Mouse (Mus musculus): ENCODE measurements at regions not wholly inside any gene's neighbourhood (a gene's known extent, or its start where the extent isn't known, plus 50 kb on each side); places are given as distances from the start of the nearest gene placed in this dataset.

DNA sequence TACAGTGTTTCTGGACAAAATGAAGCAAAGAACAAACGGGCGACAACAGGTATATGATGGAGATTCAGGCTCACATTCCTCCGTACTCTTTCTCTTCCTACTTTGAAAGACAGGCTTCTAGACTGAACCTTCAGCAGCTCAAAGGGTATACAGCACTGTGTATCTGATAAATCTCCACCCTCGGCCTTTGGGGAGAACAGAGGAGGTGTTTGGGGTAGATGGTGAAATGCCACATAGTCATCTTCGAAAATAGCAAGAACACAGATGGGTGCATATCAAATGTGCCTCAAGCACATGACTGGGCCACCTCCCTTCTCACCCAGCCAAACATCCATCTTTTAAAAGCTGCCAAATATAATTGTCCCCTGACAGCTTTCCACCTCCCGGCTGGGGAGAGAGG is 184.8 kb upstream of the Ercc4 start:
- no peak for DNase-seq

DNA sequence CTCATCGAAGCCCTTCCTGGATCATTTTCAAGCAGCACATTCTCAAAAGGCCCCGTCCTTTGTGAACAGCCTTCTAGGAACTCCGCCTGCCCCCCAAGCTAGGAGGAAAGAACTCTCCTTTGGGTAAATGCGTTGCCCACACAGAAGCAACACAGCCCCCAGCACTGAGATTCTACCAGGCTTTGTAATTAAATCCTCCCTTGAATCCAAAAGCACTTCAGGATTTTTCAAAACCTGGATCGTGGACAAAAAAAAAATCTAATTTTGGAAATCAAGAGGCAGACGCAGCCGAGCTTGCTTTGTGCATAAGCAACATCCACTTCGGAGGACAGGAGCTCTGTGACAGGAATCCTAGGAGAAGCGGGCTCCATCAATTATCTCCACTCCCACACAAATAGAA is 183.6 kb upstream of the Ercc4 start:
- no peak for DNase-seq

DNA sequence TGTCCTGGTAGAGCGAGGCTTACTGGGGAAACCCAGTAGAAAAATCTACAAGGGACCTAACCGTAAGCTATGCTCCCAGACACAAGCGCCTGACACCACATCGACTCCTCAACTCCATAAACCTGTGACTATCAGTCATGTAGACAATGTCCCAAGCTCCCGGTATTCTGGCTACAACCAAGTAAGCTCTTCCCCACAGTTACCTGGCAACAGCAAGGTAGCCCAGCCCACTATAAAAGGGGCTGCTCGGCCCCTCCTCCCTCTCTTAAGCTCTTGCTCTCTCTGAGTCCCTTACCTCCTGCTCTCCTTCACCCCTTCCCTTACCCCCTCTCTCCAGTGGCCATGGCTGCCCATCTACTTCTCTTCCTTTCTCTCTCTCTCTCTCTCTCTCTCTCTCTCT is 178.4 kb upstream of the Ercc4 start:
- DNase-seq, result no peak

DNA sequence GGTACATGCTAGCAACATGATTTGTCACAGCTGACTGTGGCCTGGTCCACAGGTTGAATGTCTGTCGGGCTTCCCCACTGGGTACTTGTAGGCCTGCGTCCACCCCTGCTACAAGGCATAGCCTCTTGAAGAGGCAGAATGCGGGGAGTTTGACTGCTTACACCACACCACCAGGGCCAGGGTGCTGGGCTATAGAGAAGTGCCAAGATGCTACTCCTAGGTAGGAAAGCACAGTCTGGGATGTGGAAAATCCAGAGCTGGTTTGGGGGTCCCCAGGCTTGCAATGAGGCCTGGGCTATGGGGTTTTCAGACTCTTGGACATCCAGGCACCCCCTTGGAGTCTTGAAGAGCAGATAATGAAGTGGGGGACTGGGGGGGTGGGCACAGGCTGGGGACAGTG is 176.5 kb upstream of the Ercc4 start:
- no peak for DNase-seq

DNA sequence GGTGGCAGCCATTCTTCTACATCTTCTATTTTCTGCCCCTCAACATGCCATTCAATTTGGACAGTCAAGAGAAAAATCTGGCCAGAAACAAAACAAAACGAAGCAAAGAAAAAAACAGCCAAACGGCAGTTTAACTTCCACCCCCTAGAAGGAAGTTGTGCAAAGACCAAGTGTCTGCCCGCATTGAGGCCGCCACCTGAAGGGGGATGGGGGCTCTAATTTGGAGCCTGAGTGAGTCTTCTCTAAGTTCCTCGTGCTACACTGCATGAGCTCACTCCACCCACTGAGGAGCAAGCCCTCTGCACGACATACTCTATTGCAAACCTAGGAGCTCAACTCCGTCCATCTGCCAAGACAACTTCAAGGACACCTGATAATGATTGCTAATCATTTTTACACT is 174.9 kb upstream of the Ercc4 start:
- no peak for DNase-seq

DNA sequence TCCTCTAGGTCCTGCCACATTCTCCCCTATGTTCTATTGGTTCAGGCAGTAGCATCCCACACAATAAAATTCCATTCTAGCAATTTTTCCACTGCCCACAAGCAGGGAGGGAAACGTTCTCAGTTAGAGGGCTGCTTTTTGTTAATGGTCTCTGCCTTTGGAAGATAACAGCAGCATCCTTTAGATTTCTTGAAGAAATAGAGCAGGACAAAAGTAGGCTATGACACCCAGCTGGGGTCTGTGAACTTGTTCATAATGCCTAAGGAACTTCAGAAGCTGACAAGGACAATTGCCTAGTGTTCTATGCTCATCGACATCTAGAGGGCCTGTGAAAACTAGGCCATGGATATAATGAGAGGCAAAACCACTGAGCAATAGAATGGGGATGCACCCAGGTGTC is 174.2 kb upstream of the Ercc4 start:
- no peak for DNase-seq

DNA sequence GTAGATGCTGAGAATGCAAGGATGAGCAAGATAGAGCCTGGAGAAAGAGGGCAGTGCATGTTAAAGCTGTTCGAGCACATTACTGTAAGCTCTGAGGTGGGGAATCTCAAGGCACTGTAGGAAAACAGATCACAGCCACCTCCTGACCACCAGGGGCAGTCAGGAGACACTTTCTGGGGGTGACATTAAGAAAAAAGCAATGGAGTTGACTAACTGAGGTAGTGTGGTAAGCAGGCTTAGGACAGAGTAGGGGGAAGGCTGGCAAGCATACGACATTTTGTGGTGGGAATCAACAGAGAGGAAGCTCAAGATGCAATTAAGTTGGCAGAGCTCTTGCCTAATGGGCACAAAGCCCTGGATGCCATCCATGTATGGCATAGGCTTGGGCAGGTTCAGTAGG is 172.9 kb upstream of the Ercc4 start:
- DNase-seq, result no peak

DNA sequence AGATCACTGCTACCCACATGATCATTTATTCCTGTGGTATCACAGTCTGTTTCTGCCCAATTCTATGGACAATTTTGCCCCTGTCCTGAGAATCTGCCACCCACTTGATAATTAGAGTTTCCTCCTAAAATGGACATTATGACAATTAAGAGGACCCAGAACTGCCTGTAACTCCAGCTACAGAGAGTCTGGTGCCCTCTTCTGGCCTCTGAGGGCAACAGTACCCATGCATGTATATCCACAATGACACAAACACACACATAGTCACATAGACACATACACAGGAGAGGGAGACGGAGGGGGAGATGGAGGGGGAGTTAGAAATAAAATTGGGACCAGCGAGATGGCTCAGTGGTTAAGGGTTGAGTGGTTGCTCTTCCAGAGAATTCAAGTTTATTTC is 170.9 kb upstream of the Ercc4 start:
- DNase-seq, result no peak

DNA sequence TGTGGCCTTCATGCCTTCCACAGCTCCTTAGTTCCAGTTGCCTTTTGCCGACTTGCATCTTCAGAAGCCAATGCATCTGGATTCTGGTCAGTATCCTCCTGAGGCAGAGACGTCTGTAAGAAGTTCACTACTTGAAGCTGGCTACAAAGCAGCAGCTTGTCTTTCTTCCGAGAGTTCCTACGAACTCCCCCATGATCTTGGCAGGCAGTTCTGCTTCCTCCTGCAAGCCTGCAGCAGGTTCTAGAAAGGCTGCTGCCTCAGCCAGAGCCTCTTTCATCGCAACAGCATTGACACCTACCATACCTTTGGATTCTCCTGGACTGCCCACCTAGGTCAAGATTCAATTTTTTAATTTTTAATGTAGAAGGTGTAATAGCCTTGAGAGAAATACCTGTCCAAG is 158.3 kb upstream of the Ercc4 start:
- DNase-seq, result no peak

DNA sequence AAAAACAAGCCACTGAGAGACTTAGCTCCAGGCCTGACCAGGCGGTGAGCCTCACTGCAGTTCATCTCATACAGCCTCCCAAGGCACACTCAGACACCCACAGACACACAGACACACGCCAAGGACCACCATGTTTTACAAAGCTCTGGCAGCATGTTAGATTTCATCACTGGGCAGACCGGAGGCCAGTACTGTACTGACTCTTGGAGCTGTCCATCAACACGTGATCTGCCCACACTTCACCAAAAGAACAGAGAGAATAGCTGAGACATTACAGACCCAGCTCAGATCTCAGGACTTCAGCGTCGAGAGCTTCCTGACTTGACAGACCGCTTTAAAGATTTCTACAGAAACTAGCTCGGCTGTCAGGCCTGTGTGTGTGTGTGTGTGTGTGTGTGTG is 155.5 kb upstream of the Ercc4 start:
- DNase-seq, result no peak

DNA sequence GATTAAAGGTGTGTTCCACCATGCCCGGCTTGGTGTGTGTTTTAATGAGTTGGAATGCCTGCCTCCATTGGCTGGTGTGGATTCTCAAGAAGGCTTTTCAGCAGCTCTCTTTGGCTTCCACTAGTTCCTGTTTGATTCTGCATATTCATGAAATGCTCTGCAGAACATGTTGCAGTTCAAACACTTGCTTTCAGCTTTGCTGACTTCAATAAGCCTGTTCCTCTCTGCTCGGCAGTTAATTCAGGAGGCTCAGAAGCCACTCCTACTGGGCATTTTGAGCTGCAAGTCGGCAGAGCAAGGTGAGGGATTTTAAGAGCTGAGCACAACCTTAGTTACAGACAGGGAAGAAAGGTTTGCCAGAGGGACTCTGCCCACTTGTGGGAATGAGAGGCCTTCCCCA is 153.1 kb upstream of the Ercc4 start:
- DNase-seq, result no peak

DNA sequence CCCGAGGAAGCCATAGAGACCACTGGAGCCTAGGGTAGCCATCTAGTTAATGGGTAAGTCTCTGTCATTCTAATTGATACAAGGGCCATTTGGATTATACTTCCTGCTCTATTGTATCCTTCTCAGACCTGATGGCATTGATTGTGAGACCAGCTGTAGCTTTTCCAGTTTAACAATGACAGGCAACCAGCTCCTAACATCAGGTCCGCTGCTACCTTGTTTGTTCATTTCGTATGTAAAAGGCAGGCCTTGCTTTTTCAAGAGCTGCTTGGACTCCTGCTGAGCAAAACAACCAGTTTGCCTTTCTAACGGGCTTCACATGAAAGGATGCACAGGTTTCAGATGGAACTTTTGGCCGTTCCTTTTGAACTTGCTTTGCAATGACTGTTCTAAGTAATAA is 148.6 kb upstream of the Ercc4 start:
- no peak for DNase-seq

DNA sequence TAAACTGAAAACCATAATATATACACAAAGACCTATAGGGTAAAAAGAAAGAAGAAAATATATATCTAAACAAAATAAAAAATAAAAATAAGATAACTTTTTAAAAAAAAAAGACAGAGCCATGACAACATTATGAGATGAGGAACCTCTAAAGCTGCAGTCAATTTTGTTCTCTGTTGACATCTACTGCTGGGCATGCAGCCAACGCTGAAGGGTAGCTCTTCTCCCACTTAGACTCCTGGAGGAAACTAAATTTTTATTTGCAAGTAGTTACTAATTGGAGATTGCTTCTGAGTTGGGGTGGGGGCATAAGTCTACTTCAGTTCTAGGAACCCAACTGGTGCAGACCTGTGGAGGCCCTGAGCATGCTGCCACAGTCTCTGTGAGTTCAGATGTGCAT is 126.8 kb upstream of the Ercc4 start:
- no peak for DNase-seq

DNA sequence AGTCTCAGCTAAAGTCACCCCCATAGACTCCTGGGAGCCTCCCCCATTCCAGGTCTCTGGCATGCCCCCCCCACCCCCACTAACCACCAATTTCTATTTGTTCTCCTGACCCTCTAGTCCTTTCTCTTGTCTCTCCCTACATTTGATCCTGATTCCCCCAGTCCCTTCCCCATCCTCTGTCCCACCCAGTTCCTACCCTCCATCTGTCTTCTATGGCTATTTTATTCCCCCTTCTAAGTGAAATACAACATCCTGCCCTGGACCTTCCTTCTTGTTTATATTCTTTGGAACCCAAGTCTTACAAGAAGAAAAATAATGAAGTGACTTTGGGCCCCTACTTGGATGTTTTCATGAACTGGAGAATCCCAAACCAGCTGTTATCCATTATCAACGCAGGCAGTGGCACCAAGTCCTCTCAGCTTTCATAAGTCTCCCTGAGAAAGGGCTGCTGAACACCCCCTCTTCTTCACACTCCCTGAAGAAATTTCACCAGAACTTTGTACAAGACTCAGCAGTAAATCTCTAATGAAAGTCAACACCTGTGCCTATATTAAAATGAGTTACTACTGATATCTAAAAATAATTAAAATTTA is 108.1 kb upstream of the Ercc4 start:
- no peak for DNase-seq

DNA sequence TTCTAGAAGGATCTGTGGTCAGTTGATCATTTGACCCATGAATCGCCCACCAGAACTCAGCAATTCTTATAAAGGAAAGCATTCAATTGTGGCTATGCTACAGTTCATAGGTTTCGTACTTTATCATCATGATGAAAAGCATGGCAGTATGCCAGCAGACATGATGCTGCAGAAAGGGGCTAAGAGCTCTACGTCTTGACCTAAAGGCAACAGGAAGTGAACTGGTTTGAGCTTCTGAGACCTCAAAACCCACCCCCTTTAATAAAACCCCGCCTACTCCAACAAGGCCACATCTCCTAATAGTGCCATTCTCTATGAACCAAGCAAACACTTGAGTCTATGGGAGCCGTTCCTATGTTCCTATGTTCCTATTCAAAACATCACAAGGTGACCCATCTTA is 96.6 kb upstream of the Ercc4 start:
- DNase-seq, result no peak

DNA sequence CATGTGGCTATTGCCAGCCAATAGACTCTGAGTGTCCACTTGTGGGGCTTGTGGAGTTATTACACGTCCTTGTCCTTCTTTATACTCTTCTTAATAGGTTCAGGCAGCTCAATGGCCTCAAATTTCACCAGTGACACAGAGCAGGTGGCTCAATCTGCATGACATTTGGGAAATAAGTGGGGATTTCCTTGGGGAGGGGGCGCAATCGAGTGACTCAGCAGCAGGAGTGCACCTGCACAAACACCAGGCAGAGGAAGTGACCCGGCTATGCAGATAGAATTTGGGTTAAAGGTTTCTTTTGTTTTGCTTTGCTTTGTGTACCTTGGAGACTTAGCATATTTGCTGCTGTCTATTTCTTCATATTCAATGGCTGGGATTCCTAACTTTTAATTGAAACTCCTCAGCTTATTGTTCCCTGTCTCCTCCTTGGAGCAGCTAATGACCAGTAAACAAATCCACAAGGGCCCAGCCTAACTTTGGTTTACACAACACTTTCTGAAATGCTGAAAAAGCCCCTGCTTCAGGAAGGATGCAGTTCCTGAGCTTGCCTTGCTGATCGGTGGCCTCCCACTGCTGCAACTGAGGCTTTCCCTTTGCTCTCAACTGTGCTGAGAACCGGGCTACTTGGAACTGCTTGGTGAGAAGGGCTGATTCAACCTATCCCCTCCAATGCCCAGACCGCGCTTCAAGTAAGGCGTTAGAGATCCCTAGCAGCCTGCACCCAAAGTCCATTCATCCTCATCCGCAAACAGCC is 95.4 kb upstream of the Ercc4 start:
- DNase-seq, result no peak

DNA sequence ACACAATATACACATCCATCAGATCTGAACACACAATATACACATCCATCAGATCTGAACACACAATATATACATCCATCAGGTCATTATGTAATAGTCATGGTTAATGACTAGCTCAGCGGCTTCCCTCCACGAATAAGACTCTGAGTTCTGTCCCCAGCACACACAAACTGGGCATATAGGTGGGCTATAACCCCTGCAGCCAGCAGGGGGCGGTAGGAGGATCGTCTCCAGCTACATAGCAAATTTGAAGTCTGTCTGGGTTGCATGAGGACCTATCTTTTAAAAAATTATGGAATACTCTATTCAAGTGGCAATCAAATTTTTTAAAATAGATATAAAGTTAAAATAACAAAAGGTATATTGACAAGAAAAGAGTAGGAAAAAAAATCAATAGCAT is 86.6 kb upstream of the Ercc4 start:
- DNase-seq, result peak in 1 of 2 experiments; percentile 6

DNA sequence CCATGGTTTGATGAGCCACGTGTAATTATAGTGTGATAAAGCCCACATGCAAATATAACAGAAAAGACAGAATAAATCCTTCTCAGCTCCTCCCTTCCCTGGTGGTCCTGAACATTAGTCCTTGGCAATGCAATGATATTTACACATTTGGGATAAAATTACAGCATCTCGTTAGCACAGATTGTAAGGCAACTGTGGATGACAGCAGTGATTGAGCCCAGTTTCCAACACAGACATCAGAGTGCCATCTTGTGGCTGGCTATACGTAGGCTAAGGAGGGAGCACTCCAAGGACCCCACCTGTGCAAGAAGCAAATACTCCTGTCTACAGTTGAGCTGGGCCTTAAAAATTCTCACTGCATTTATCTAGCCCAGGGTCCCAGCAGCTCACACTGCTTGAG is 84.1 kb upstream of the Ercc4 start:
- no peak for DNase-seq

DNA sequence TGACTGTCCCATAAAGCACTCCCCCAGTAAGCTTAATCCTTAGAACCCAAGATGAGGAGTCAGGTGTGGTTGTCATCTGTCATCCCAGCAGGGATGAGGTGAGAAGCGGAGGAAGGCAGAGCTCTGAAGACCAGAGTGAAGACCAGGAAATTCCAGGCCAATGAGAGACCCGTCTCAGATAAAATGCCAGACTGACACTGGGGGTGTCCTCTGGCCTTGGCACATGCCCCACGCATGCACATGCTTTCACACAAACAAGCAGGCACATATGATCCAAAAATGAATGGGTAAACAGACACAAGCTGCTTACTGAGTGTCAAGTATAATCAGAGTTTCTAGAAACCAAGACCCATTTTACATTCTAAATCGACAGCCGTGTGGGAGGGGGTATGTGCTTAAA is 75.3 kb upstream of the Ercc4 start:
- DNase-seq, result no peak

DNA sequence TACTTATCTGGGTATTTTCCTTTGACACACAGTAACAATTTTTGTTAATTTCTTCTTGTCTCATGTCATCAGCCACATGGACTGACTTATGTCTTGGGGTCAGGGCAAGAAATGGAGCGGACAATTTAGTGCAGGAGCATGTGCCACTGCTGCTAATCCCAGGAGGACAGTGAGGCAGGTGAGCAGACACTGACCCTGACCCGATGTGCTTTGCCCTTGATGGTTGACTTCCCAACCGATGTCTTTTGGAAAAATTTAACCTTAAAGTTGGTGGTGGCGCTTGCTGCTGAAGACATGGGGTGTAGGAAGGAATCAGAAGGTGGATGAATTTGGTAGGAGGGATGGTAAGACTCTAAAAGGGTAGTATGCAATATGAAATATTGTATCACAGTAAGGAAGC is 72.9 kb upstream of the Ercc4 start:
- no peak for DNase-seq

DNA sequence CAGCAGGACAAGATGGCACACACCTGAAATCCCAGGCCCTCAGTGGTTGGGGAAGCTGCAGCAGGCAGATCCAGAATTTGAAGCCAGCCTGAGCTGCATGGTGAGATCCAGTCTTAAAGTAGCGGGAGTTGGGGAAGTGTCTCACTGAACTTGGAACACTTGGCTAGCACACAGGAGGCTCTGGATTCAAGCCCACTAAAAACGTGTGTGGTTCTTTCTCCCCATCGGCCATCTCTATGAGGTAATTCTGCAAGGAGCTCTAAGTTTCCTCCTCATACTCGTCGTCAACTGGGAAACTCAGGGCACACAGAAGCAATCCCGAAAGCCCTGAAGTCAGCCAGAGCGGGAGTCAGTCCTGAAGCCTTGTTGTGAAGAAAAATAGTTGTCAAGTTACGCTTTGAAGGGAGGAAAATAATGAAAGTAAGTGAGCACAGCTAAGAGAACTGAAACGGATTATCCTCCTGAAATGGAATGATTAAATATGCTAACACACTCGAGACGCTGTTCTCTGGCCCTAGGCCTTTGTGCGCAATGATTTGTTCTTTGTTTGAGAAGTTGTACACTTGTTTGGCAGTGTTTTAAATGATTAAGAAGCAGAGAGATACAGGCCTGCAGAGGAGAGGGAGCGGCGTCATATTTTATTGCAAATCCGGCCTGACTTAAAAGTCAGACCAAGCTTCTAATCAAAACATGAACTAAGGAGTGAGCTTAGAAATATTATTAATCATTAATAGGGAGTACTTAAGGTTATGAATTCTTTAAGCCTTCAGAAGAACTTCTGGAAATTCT is 69.0 kb upstream of the Ercc4 start:
- DNase-seq, result no peak

DNA sequence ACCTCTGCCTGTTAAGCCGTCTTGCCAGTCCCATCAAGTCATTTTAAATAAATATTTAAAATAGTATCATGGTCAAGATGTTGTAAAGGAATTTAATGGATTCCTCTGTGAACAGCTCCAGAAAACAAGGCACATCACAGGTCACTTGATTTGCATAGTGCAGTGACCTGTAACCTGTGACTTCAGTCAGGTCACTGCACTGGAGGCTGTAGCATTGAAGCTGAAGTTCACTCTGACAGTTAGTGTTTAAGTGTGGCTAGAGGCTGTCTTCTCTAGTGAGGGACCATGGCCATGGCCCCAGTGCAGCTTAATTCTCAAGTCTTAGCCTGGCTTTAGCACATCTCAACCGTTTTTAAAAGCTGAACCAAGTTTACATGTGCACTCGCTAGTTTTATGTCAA is 68.1 kb upstream of the Ercc4 start:
- no peak for DNase-seq

DNA sequence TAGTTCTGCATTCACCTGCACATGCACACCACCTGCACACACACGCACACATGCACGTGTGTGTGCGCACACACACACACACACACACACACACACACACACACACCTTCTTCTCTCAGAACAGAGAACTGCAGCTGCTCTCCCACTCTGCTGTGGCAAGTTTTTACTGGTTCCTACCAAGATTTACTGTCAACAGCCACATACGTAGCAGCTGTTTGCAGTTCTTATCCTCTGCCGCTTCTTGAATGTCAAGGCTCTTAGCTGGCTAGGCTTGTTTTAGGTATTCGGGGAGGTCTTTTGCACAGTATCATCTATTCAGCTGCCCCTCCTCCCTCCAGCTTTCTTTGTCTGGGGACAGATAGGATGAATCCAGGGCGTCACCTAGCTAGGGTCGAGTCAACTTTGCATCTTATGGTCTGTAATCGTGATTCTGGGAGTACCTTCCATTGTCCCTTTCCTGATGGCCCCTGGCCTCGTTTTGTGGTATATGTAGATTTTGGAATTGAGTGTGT is 64.3 kb upstream of the Ercc4 start:
- DNase-seq, result no peak

Data from cerebellum, postnatal 36 days (tissue).